Mouse (Mus musculus) neural tube, embryonic 14.5 days (tissue): ENCODE results near the gene Slc6a21. TPM values are rescaled to one million over a fixed set of nuclear protein-coding genes. Genes with fewer than 3 reads are reported as not detected.

Experiments
- ATAC-seq: fragments of 200-750 bp; cut with Nextera tagmentation; 2 replicates; pipeline ENCODE4 v1.8.0; 2017; ENCODE audit warnings: low read depth, mild to moderate bottlenecking, moderate TSS enrichment, moderate library complexity
- H3K27ac ChIP-seq: fragments of 300-500 bp; sonication (generic); 2 replicates; pipeline ENCODE4 v1.5.1; 2014; ENCODE audit warnings: low read depth, mild to moderate bottlenecking, control low read depth, low read length, moderate library complexity, mixed read lengths
- H3K27me3 ChIP-seq: fragments of 300-500 bp; sonication (generic); 2 replicates; pipeline ENCODE4 v1.6.1; 2014; ENCODE audit warnings: low read length; ENCODE audit not compliant: control insufficient read depth, insufficient read depth
- H3K36me3 ChIP-seq: fragments of 300-500 bp; sonication (generic); 2 replicates; pipeline ENCODE4 v1.6.1; 2014; ENCODE audit warnings: low read length, mixed read lengths; ENCODE audit not compliant: control insufficient read depth, insufficient read depth
- H3K4me1 ChIP-seq: fragments of 300-500 bp; sonication (generic); 2 replicates; pipeline ENCODE4 v1.6.1; 2014; ENCODE audit warnings: low read length; ENCODE audit not compliant: control insufficient read depth, insufficient read depth
- H3K4me2 ChIP-seq: fragments of 300-500 bp; sonication (generic); 2 replicates; pipeline ENCODE4 v1.6.1; 2014; ENCODE audit warnings: mild to moderate bottlenecking, low read depth, low read length, control low read depth
- H3K4me3 ChIP-seq: fragments of 300-500 bp; sonication (generic); 2 replicates; pipeline ENCODE4 v1.5.1; 2014; ENCODE audit warnings: low read depth, low read length, control low read depth, mixed read lengths
- H3K9ac ChIP-seq: fragments of 300-500 bp; sonication (generic); replicated peaks from 2 replicates; pipeline ENCODE4 v1.6.1; 2014; ENCODE audit warnings: low read depth, mild to moderate bottlenecking, control low read depth, low read length, mixed read lengths
- H3K9me3 ChIP-seq: fragments of 300-500 bp; sonication (generic); 2 replicates; pipeline ENCODE4 v1.6.1; 2016; ENCODE audit warnings: low read length; ENCODE audit not compliant: control insufficient read depth
- WGBS: fragments of 180-500 bp; shearing (Covaris S2); extraction: QIAGEN DNeasy Blood & Tissue Kit; methylation state at CpG from one replicate; pipeline ENCODE4 v1.1.7; 2014; 5-methylcytosine and 5-hydroxymethylcytosine counted together
- polyA plus RNA-seq: library from polyadenylated mRNA; unstranded; fragments of >200 nt; fragmentation: Nextera tagmentation; extraction: Ambion mirVana; gene quantifications from 2 replicates; pipeline ENCODE4 v1.2.1, GENCODE M21; 2014

The Slc6a21 gene
- polyA plus RNA-seq, 1 experiment from 2014 or later = not detected

GRCm38 (mm10) chr7:45304869-45305268 lies 27.6 kb downstream of the Slc6a21 start:
- H3K9me3 ChIP-seq = no peaks in the 10 kb centered on the region
- H3K4me1 ChIP-seq = 0 out of 2 replicates have a peak, but pooled peaks cover 6% of the 10 kb centered on the region
- 16% methylated on average over 11 of the region's 13 CpGs for WGBS
- H3K4me2 ChIP-seq = peak overlapping the region; percentile 43
- H3K27ac ChIP-seq = no peak overlapping the region
- no peaks in the 10 kb centered on the region for H3K36me3 ChIP-seq
- no peak overlapping the region; the same call in 1 of the 2 replicates for H3K9ac ChIP-seq
- H3K4me3 ChIP-seq = peak overlapping the region; percentile 10; the same call in 1 of the 2 replicates
- no peak for ATAC-seq
- no peaks in the 10 kb centered on the region for H3K27me3 ChIP-seq

GRCm38 (mm10) chr7:45305275-45305674 lies 28.0 kb downstream of the Slc6a21 start:
- H3K9me3 ChIP-seq = no peaks in the 10 kb centered on the region
- ATAC-seq = peak; percentile 49; the same call in 1 of the 2 replicates

GRCm38 (mm10) chr7:45308551-45309240 lies 31.4 kb downstream of the Slc6a21 start:
- Histone ChIP-seq H3K27me3 (no peaks in the 10 kb centered on the region), H3K9ac (no peak overlapping the region), H3K36me3 (no peaks in the 10 kb centered on the region), H3K4me3 (no peak overlapping the region), H3K27ac (no peak overlapping the region), H3K4me2 (no peak overlapping the region), H3K4me1 (0 out of 2 replicates have a peak, but pooled peaks cover 6% of the 10 kb centered on the region), H3K9me3 (no peaks in the 10 kb centered on the region)
- no peak for ATAC-seq
- 62% methylated on average over 15 of the region's 15 CpGs for WGBS

More at GRCm38 (mm10) chr7:45305275-45305674, 28.0 kb downstream of the Slc6a21 start:
- H3K9ac ChIP-seq = no peak overlapping the region; the same call in 1 of the 2 replicates
- H3K4me3 ChIP-seq = peak overlapping the region; percentile 10; the same call in 1 of the 2 replicates
- no peaks in the 10 kb centered on the region for H3K36me3 ChIP-seq
- 0 out of 2 replicates have a peak, but pooled peaks cover 6% of the 10 kb centered on the region for H3K4me1 ChIP-seq
- no peak overlapping the region for H3K27ac ChIP-seq
- peak overlapping the region; percentile 43 for H3K4me2 ChIP-seq
- no peaks in the 10 kb centered on the region for H3K27me3 ChIP-seq
- WGBS = 4% methylated on average over 17 of the region's 17 CpGs

- H3K27me3 ChIP-seq = no peaks in the 10 kb centered on the region
- no peak for ATAC-seq
- 13% methylated on average over 9 of the region's 9 CpGs for WGBS
Measured at GRCm38 (mm10) chr7:45309455-45309854, 32.1 kb downstream of the Slc6a21 start.

GRCm38 (mm10) chr7:45312023-45312422 lies 34.7 kb downstream of the Slc6a21 start:
- H3K36me3 ChIP-seq = no peaks in the 10 kb centered on the region
- no peaks in the 10 kb centered on the region for H3K9me3 ChIP-seq
- H3K9ac ChIP-seq = no peak overlapping the region
- no peaks in the 10 kb centered on the region for H3K27me3 ChIP-seq
- ATAC-seq = no peak
- no peak overlapping the region for H3K27ac ChIP-seq
- WGBS = 69% methylated on average over 8 of the region's 8 CpGs
- H3K4me2 ChIP-seq = no peak overlapping the region
- 0 out of 2 replicates have a peak, but pooled peaks cover 6% of the 10 kb centered on the region for H3K4me1 ChIP-seq
- H3K4me3 ChIP-seq = no peak overlapping the region

More at GRCm38 (mm10) chr7:45309455-45309854, 32.1 kb downstream of the Slc6a21 start:
- H3K4me1 ChIP-seq = 0 out of 2 replicates have a peak, but pooled peaks cover 6% of the 10 kb centered on the region
- H3K9ac ChIP-seq = no peak overlapping the region
- no peak overlapping the region for H3K4me2 ChIP-seq
- H3K27ac ChIP-seq = no peak overlapping the region
- no peaks in the 10 kb centered on the region for H3K36me3 ChIP-seq
- H3K4me3 ChIP-seq = no peak overlapping the region
- no peaks in the 10 kb centered on the region for H3K9me3 ChIP-seq

GRCm38 (mm10) chr7:45312686-45313453 lies 35.6 kb downstream of the Slc6a21 start:
- Histone ChIP-seq H3K27me3 (no peaks in the 10 kb centered on the region), H3K4me2 (no peak overlapping the region; the same call in 1 of the 2 replicates), H3K36me3 (no peaks in the 10 kb centered on the region), H3K4me3 (no peak overlapping the region), H3K27ac (peak overlapping the region; percentile 2; the same call in 1 of the 2 replicates), H3K9me3 (no peaks in the 10 kb centered on the region), H3K9ac (no peak overlapping the region), H3K4me1 (0 out of 2 replicates have a peak, but pooled peaks cover 6% of the 10 kb centered on the region)
- WGBS = 21% methylated on average over 10 of the region's 10 CpGs
- no peak for ATAC-seq

- Histone ChIP-seq H3K4me1 (0 out of 2 replicates have a peak, but pooled peaks cover 6% of the 10 kb centered on the region), H3K4me3 (no peak overlapping the region), H3K27ac (peak overlapping the region; percentile 2; the same call in 1 of the 2 replicates), H3K9me3 (no peaks in the 10 kb centered on the region), H3K9ac (no peak overlapping the region), H3K27me3 (no peaks in the 10 kb centered on the region), H3K36me3 (no peaks in the 10 kb centered on the region), H3K4me2 (no peak overlapping the region; the same call in 1 of the 2 replicates)
- ATAC-seq = 0 out of 2 replicates have a peak, but pooled peaks have one; percentile 7
- WGBS = 28% methylated on average over 9 of the region's 9 CpGs
Measured at GRCm38 (mm10) chr7:45313495-45313894, 36.2 kb downstream of the Slc6a21 start.

- Histone ChIP-seq H3K27me3 (no peaks in the 10 kb centered on the region), H3K4me3 (no peak overlapping the region), H3K9me3 (no peaks in the 10 kb centered on the region), H3K36me3 (no peaks in the 10 kb centered on the region), H3K27ac (no peak overlapping the region), H3K4me1 (0 out of 2 replicates have a peak, but pooled peaks cover 6% of the 10 kb centered on the region), H3K9ac (no peak overlapping the region), H3K4me2 (no peak overlapping the region)
- WGBS = 81% methylated on average over 10 of the region's 10 CpGs
- ATAC-seq = no peak
Measured at GRCm38 (mm10) chr7:45315182-45315701, 37.9 kb downstream of the Slc6a21 start.
